Mouse (Mus musculus): ENCODE results near the gene Arhgap35.
A peak's percentile ranks its signal among the peaks of the same experiment; 100 is the strongest.
"Not testable (repeated sequence)": the region's sequence is repeated elsewhere in the genome, so short reads cannot be mapped to it uniquely, and the experiment has no call there.

Gene Arhgap35

DNA sequence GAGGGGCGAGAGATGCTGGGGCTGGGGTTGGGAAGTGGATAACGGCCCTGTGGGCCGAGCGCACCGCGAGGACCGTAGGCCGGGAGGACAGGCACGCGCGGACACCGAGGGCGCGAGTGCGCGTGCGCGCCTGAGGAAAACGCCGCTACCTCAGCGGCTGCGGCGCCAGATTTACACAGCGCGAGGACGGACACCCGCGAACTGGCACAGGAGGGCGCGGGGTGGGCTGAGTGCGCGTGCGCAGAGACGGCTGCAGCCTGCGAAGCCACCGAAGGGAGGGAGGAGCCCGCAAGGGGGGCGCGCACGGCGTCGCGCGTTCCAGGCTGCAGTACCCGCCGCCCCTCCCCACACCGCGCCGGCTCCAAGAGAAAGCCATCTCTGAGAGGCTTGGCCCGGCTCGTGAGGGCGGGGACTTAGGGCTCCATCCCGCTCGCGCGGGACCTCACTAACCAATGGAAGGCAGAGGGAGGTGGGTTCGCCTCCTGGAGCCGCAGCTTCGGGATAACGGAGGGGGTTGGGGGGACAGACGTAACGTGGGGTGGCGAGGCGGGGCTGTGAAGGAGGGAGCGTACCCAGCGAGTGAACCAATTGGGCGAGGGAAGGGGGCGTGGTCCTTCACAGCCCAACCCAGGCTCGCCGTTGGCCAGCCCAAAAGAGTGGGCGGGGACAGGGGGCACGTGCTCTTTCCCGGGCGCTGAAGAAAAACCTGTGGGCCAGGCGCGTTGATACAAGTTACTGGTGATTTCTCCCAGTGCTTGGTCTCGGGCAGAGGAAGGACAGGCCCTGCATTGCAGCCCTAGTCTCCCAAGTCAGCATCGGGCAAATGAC lies at the start of gene Arhgap35:
Gene Arhgap35 (minus strand): TSS at position 106 of the 828 bp plus-strand sequence.
- peak; percentile 89 for DNase-seq (ENCODE audit: extremely low read depth, low read depth, low spot score)

DNA sequence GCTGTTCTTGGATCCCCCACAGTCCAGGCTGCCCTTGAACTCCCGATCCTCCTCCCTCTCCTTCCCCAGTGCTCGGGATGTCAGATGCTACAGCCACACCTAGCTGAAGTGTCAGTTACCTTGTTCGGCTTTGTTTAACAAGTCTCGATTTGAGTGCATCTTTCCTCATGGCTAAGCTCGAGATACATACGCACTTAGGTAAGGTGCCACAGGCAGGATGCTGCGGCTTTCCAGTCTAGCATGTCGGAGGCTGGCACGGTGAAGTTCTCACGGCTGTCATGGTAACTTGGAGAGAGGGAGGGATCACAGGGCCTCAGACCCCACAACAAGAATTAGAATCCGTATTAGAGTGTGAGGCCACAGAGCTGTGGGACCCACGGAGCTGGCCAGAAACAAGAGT lies 29.5 kb upstream of the Arhgap35 start:
- DNase-seq (ENCODE audit: extremely low read depth, low read depth, low spot score): no peak

DNA sequence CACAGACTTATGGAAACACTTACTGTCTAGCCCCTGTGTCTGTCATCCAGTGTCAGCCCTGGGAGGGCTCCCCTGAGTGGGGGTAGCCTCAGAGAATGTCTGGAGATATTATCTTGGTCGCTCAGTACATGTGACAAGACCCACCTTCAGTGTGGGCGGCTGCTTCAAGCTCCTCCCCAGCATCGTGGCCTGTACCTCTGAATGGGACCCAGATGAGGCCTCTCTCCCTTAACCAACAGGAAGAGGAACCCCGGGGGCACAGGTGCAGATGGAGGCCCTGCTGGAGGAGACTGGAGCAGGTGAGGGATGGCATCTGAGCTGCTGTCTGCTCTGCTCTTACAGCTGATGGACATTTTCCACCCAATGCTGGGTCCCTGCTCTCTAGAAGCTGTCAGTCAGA lies 28.3 kb upstream of the Arhgap35 start:
- DNase-seq (ENCODE audit: extremely low read depth, low read depth, low spot score): not testable (repeated sequence)

DNA sequence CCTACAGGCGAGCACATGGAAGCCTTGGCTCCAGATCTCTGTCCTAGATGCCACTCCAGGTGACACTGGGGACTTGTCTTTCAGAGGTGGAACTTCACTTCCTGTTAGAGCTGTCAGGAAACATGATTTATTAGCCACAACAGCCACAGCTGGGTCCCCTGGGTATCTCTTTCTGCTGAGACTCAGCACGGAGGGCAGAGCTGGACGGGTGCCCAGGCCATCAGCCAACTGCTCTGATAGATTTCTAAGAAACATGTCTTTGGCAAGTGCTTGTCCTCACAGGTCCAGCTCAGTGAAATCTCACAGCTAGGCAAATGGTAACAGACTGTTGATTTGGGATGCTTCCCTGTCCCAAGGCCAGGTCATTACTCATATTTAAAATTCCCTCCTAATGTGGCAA lies 24.2 kb upstream of the Arhgap35 start:
- DNase-seq (ENCODE audit: extremely low read depth, low read depth, low spot score): no peak

DNA sequence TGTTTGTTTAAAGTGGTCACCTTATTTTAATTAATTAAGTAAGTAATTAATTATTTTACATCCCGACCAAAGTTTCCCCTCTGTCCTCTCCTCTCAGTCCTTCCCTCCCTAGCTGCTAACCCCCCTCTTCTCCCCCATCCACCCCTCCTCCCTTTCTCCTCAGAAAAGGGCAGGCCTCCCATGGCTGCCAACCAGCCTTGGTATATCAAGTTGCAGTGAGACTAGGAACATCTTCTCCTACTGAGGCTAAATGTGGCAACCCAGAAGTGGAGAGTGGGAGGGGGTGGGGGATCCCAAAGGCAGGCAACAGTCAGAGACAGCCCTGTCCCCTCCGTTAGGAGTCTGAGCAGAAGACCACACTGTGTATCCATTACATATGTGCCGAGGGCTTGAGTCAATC lies 20.3 kb upstream of the Arhgap35 start:
- no peak for DNase-seq (ENCODE audit: extremely low read depth, low read depth, low spot score)

DNA sequence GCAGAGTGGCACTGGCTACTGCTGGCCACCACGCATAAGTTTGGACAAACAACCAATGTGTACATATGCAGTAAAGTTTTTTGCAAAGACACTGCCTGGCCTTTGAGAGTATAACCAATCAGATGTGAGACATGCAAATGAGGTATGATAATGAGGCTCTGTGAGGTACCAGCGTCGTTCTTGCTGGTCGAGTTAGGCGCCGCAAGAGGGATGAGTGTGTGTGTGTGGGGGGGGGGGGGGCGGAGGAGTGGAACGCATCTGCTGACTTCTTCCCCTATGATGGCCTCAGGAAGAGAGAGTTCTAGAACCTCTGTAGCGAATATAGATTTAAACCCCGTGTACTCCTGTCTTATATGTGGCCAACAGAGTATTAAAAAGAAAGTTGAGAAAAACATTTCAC lies 19.1 kb upstream of the Arhgap35 start:
- not testable (repeated sequence) for DNase-seq (ENCODE audit: extremely low read depth, low read depth, low spot score)

DNA sequence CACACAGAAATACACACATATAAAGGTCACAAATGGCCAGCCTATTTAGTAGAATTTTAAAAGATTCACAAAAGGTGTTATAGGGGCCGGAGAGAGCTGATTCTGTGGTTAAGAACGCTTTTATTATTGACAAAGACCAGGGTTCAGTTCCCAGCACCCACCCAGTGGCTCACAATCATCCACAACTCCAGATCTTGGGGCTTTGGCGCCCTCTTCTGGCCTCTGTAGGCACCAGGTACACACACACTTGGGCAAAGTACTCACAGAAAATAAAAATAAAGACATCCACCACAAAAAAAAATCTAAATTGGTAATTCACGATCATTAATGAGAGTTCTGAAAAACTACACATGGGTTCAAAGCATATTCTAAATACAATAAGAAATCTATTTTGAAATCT lies 17.1 kb upstream of the Arhgap35 start:
- DNase-seq (ENCODE audit: extremely low read depth, low read depth, low spot score): no peak

DNA sequence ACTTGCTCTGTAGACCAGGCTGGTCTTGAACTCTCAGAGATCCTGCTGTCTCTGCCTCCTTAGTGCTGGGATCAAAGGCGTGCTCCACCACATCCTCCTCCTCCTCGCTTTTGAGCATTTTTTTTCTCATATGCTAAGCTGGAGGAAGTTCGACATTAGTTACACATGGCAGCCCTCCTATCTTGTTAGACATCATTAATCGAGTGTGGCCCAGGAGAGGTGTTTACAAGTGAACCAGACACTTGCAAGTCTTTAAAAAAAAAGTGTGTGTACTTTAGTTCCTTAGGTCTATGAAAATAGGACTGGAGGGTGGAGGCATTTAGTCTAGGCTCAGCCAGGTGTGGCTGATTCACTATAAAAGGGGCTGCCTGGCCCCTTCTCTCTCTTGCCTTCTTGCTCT lies 16.2 kb upstream of the Arhgap35 start:
- no peak for DNase-seq (ENCODE audit: extremely low read depth, low read depth, low spot score)

DNA sequence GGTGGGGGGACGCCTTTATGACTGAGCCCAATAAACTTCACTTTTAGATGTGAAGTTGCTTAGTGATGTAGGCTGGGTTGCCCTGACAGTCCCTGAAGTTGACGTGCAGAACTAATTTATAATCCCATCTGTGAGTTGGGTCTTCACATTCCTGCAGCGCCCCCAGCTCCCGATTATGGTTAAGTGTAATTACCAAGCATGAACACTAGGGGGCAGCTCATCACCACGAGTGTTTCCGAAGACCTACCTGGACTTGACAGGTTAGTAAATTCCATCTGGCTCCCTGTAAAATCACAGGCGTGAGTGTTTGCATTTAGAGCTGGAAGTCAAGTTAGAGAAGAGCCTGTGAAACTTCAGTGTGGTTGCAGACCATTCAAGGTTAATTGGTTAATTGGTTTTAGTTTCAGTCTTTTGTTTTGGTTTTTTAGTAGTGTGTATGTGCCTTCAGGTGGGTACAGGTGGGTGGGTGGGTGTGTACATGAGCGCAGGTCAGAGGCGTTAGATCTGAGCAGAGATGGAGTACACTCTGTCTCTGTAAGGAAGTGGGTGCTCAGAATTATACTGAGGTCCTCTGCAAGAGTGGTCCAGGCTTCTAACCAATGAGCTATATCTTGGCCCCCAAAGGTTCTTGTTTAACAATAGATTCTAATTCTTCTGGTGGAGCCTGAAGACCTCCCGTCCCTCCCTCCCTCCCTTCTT lies 15.0 kb upstream of the Arhgap35 start:
- DNase-seq (ENCODE audit: extremely low read depth, low read depth, low spot score): no peak

DNA sequence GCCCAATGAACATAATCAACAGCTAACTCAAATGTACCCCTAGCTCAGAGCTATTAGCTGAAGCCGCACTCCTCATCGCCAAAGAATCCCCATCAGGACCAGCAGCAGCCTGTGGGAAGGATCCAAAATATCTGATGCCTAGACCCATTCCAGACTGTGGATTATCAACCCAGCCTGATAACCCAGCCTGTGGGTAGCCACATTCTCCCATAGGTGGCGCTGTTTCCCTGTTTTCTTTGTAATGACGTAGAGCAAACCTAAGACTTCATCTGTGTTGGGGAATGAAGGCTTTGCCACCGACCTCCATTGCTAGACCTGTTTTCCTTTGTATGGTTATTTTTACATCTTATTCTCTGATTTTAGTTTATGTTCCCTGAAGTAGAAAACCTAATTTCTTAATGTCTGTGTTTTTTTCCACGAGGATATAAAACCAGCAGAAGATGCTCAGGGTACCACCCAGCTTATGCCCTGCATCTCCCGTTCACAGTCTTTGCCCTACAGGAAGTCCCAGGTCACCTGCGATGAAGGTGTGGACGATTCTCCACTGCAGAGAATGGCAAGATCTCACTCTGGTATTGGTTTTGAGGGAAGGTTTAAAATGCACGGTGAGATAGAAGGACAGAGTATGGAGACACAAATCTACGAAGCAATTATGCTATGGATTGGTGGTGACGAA lies 13.4 kb upstream of the Arhgap35 start:
- DNase-seq (ENCODE audit: extremely low read depth, low read depth, low spot score): no peak

DNA sequence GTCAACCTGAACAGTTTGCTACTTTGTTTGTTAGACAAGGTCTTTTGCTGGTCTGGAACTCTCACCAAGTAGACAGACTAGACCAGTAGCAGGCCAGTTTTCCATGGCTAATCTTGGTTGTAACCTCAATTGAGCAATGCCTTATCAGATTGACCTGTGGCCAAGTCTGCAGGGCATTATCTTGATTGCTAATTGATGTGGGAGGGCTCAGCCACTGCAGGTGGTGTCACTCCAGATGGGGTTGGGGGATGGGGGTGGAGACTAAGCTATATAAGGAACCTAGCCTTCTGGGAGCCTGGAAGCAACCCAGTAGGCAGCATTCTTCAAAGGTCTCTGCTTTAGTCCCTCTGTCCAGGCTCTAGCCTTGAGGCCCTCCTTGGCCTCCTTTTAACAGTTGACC lies 8.9 kb upstream of the Arhgap35 start:
- DNase-seq (ENCODE audit: extremely low read depth, low read depth, low spot score): no peak

DNA sequence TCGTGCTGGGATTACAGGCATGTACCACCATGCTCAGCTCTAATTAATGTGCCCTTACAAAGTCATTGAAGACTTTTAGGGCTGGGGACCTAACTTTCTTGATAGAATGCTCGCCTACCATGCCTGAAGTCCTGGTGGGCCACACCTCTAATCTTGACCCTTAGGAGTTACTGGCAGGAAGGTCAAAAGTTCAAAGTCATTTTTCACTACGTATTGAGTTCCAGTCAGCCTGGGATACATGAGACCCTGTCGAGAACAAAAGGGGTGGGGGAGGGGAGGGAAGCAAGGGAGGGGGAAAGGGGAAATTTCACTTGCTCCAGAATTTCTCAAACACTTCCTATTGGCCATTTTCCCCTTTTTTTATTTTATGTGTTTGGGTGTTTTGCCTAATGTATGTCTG lies 8.3 kb upstream of the Arhgap35 start:
- no peak for DNase-seq (ENCODE audit: extremely low read depth, low read depth, low spot score)

DNA sequence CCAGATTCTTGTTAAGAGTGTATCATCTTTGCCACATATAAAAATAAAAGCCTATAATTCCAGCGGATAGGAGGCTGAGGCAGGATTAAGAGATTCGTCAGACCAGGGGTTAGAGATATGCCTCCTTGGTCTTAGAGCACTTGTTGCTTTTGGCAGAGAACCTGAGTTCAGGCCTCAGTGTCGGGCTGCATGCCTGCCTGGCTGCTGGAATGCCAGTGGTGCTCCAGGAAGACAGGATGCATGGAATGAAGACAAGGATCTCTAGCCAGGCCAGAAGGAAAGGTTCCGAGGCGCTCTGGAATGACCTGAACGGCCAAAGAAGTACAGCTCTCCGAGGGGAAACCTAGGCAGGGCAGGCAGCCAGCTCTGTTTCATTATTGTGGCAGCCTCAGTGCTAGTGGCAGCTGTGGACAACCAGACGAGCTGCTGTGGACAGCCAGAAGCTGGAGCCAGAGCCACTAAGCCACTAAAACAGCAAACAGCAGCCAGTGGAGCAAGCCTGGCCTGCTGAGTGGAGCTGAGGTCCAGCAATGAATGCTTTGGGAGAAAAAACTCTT lies 6.4 kb upstream of the Arhgap35 start:
- DNase-seq (ENCODE audit: extremely low read depth, low read depth, low spot score): no peak

DNA sequence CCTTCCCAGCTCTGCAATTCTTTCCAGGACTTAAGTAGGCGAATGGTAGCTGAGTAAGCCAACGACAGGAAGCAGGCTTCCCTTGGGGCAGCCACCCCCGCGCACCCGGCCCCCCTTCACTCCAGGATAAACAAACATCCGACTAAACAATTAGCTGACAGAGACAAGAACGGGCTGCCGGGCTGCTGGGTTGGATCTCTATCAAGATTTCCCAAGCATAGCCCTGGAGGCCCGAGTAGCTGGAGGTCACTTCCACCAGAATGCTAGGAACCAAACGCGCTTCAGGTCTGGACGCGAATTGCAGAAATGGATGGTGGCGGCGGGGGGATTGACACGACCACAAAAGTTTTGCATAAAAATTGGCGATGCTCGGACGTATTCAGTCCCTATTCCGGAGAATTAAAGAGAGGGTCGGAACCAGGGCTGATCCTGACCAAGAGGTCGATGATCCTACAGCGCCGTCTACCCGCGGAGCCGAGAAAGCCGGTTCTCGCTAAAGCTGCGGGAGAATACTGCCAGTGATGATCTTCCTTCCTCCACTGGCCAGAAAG lies 3.9 kb upstream of the Arhgap35 start:
- no peak for DNase-seq (ENCODE audit: extremely low read depth, low read depth, low spot score)

DNA sequence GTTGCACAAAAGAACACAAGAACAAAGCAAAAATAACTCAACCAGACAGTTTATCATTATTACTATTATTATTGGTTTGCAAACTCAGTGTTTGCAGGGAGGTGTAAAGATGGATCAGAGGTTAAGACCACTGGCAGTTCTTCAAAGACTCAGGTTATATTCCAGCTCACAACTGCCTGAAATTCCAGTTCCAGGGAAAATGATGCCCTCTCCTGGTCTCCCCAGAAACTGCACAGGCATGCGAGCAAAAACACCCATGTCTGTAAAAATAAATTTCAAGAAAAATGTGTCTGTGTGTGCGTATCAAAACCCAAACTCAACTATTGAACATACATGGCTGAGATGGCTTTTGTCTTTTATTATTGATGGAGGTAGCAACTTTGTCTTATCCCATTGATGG lies 2.3 kb upstream of the Arhgap35 start:
- DNase-seq (ENCODE audit: extremely low read depth, low read depth, low spot score): no peak

DNA sequence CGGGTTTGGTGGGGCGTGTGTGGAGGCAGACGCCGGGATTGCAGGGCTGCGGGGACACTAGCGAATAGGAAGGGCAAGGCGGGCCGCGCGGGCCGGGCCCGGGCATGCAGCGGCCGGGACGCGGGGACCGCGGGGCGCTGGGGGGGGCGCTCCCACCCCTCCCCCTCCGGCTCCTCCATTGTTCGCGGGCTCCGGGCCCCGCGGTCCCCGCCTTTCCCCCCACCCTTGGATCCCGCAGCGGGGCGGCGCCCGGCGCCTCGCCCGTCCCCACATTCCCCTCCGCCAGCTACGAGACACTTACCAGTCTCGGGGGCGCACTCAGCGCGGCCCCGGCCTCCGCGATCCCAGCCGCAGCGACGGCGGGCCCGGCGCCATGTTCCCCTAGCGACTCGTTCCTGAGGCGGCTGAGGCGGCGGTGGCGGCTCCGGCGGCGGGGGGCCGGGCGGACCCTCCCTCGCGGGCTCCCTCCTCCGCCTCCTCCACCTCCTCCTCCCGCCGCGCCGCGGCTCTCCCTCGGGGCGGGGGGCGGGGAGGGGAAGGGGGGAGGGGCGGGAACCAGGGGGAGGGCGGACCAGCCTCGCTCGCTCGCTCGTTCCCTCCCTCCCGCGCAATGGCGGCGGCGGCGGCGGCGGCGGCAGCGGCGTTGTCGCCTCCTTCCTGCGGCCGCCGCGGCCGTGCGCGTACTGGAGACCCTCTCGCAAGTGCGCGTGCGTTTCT lies 464 bp downstream of the Arhgap35 start:
- no peak for DNase-seq (ENCODE audit: extremely low read depth, low read depth, low spot score)

DNA sequence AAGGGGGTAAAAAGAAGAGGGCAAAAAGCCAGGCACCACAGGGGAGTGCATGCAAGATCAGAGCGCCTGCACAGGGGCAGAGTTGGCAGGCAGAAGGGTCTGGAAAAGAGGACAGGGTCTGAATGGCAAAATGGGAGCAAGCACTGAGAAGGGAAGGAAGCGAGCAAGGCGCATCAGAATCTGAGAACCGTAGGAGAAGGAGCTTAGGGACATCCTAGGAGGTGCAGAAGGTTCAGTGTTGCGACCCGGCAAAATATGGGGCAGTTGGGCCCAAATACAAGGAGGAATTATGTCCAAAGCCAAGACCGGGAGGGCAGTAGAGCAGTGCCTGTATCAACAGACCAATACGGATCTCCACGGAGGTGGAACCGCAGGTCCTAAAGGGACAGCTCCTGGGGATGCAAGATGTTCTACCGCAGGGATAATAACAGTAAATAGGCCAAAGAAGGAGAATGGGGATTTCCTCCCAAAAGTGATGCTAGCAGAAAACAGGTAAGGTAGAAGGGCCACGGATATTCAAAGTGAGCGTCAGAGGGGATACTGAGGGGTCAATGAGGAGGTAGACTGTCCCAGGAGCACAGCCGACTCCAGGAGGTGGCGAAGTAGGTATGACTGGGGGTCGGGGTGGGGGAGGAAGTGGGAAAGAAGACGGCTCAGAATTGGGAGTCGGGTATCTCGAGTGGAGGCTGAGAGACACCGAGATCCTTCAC lies 1.2 kb downstream of the Arhgap35 start:
- DNase-seq (ENCODE audit: extremely low read depth, low read depth, low spot score): no peak

DNA sequence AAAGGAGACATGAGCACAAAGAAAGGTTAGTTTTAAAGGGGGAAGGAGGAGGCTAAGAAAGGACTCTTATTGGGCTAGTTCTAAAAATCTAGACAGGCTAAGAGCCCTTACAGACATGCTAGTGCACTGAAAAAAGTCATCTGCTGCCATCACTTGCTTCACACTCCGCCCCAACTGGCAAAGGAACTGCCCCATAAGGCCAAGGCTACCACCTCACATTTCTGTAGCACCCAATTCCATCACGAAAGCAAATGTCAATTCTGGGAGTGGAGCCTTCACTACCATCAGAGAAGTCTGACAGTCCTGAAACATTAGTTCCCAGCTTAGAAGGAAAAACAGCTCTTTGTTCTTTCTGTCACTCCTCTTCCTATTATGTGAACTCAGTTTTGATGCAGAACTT lies 4.4 kb downstream of the Arhgap35 start:
- no peak for DNase-seq (ENCODE audit: extremely low read depth, low read depth, low spot score)

DNA sequence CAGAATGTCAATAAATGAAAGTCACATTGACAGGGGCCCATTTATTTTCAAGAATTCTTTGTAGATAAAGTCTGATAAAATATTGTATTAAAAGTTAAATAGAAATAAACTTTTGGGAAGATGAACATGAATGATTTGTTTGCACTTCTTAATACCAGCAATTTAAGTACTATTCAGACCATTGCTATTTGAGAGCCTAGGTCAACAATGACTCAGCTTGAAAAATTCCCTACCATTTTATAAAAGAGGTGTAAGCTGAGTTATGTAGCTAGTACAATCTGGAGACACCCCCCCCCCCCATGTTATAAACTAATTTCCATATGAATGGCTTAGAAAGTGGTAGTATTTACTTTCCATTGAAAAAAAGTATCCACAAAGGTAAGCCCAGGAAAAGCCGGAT lies 5.8 kb downstream of the Arhgap35 start:
- no peak for DNase-seq (ENCODE audit: extremely low read depth, low read depth, low spot score)

DNA sequence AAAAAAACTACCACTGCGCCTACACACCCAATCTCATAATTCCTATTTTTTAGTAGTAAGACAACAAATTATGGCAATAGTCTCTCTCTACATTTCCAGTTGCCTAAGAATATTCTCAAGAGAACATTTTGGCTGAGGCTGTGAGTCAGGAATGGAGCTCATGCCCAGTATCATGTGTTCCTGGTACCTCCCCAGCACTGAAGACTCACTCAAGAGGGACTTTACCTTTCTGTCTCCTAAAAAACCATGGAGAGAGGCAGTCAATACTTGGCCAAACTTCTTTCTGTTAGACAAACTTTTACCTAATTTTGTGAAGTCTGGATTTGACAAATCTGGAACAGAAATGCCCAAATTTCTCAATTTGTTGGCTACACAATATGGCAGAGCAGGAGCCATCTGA lies 6.7 kb downstream of the Arhgap35 start:
- no peak for DNase-seq (ENCODE audit: extremely low read depth, low read depth, low spot score)

Measured in fat pad, adult 2 months (tissue).